Mouse (Mus musculus) heart, embryonic 13.5 days (tissue): ENCODE measurements around the gene Ptgfr. TPM values are rescaled to one million over a fixed set of nuclear protein-coding genes. Genes with fewer than 3 reads are reported as not detected.

Source experiments
- ATAC-seq: fragments of 200-750 bp; cut with Nextera tagmentation; 2 replicates; pipeline ENCODE4 v1.8.0; 2017; ENCODE audit warnings: moderate TSS enrichment; ENCODE audit not compliant: insufficient number of reproducible peaks, low FRiP score, low TSS enrichment; ENCODE audit errors: extremely low read depth
- H3K27ac ChIP-seq: fragments of 300-500 bp; sonication (generic); replicated peaks from 2 replicates; pipeline ENCODE4 v1.5.1; 2015; ENCODE audit warnings: moderate library complexity, mild to moderate bottlenecking, inconsistent platforms
- H3K27me3 ChIP-seq: fragments of 300-500 bp; sonication (generic); replicated peaks from 2 replicates; pipeline ENCODE4 v1.6.1; 2015; ENCODE audit warnings: mild to moderate bottlenecking, inconsistent platforms
- H3K36me3 ChIP-seq: fragments of 300-500 bp; sonication (generic); 2 replicates; pipeline ENCODE4 v1.6.1; 2015; ENCODE audit warnings: mild to moderate bottlenecking, inconsistent platforms
- H3K4me1 ChIP-seq: fragments of 300-500 bp; sonication (generic); 2 replicates; pipeline ENCODE4 v1.6.1; 2015; ENCODE audit warnings: inconsistent platforms
- H3K4me2 ChIP-seq: fragments of 300-500 bp; sonication (generic); 2 replicates; pipeline ENCODE4 v1.6.1; 2015; ENCODE audit warnings: inconsistent platforms, mild to moderate bottlenecking, moderate library complexity
- H3K4me3 ChIP-seq: fragments of 300-500 bp; sonication (generic); 2 replicates; pipeline ENCODE4 v1.5.1; 2015; ENCODE audit warnings: moderate library complexity, mild to moderate bottlenecking, inconsistent platforms
- H3K9ac ChIP-seq: fragments of 300-500 bp; sonication (generic); 2 replicates; pipeline ENCODE4 v1.6.1; 2015; ENCODE audit warnings: inconsistent platforms, mild to moderate bottlenecking, moderate library complexity
- H3K9me3 ChIP-seq: fragments of 300-500 bp; sonication (generic); 2 replicates; pipeline ENCODE4 v1.6.1; 2016; ENCODE audit warnings: inconsistent platforms
- WGBS: fragments of 180-500 bp; shearing (Covaris S2); methylation state at CpG from one replicate; pipeline ENCODE4 v1.1.7; 2015; ENCODE audit warnings: mixed read lengths; 5-methylcytosine and 5-hydroxymethylcytosine counted together
- polyA plus RNA-seq: library from polyadenylated mRNA; unstranded; fragments of >200 nt; fragmentation: Nextera tagmentation; extraction: Ambion mirVana; gene quantifications from 2 replicates; pipeline ENCODE4 v1.2.1, GENCODE M21; 2015

Ptgfr gene
- 1.3 and 1.4 TPM in 2 replicates for polyA plus RNA-seq

DNA sequence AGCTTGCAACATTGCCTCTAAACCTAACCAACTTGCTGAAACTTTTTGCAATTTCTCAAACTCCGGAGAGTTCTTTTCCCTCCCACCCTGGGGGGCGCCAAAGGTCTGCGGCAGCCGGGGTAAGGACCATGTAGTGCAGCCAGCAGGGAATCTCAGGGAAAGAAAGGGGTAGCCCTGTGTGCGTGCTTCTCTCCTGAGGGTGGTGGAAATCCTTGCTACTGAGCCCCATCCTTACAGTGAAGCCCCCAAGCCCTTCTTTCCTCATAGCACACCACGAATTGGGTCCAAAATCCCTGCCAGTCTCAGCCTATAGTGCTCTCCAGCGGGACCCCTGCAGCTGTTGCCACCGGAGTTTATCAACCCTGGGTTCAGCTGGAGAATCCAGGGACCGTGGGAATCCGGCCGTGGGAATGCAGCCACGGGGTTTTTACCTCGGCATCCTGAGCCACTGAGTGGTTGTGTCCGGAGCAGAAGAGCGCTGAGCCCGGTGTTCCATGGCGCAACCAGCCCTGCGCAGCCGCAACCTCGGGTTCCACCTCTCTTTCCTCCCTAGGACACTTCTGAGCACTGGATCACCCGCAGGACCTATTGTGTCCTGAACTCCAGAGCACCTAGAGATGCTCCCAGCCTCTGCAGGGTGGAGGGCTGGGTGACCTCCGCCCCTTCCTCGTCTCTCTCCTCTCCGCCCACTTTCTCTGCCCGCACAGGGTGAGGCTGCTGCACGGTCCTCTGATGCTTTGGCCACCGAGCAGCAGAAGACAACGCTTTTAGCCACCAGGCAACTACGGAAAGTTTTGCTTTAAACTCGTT is at the start of gene Ptgfr:
TSS of gene Ptgfr (minus strand) at position 760 of the 810 bp plus-strand sequence.
- Histone ChIP-seq H3K4me3 (peak within 1 kb of the TSS; percentile 62), H3K4me2 (peak within 1 kb of the TSS; percentile 90), H3K9me3 (no peaks in the 10 kb centered on the region), H3K27me3 (peaks cover 10% of the 10 kb centered on the region; the same call in 1 of the 2 replicates), H3K4me1 (peaks cover 12% of the 10 kb centered on the region; the same call in 1 of the 2 replicates), H3K36me3 (no peaks in the 10 kb centered on the region), H3K27ac (no peak within 1 kb of the TSS), H3K9ac (peak within 1 kb of the TSS; percentile 80)
- under 1% methylated on average over 30 of the region's 30 CpGs for WGBS
- ATAC-seq: peak; percentile 37; the same call in 1 of the 2 replicates

DNA sequence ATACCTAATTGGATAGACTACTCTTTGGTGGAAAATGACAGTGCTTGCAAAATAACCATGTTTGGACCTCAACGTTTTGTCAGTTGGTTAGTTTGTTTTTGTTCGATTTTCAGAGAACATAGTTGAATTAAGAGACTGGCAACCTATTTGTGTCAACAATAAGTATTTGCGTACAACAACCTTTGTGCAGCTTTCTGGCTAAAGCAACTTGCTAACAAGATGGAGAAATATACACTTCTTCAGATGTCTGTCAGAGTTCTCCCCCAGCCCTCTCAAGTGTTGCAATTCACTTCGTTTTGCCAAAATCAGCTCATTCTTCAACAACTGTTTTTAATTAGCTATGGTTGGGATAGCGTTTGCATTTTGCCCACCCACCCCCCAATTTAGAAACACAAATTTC is 46.5 kb upstream of the Ptgfr start:
- Histone ChIP-seq H3K4me2 (no peak overlapping the region), H3K4me3 (no peak overlapping the region), H3K9ac (no peak overlapping the region), H3K36me3 (no peaks in the 10 kb centered on the region), H3K27ac (no peak overlapping the region), H3K4me1 (no peaks in the 10 kb centered on the region), H3K27me3 (no peaks in the 10 kb centered on the region), H3K9me3 (no peaks in the 10 kb centered on the region)
- ATAC-seq: no peak
- WGBS: 58% methylated on average over 5 of the region's 5 CpGs

DNA sequence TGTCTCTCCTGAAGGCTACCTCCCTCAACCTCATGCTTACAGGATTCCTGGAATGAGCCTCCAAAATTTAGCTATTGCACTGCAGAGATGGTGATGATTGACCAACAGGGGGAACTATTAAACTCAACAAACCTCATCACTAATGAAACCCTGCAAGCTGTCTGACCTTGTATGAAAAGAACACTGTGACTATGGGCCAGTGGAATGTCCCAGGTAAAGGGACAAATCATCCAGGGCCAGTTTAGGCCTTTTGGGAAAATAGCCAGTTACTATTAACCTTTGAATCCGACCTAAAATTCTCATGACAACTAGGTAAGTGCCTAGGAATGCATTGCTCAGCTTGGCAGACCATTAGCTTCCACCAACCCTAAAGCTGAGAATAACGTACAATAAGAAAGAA is 42.6 kb upstream of the Ptgfr start:
- no peaks in the 10 kb centered on the region for H3K4me1 ChIP-seq
- H3K9me3 ChIP-seq: no peaks in the 10 kb centered on the region
- ATAC-seq: no peak
- H3K4me2 ChIP-seq: no peak overlapping the region
- H3K27ac ChIP-seq: no peak overlapping the region
- H3K36me3 ChIP-seq: no peaks in the 10 kb centered on the region
- WGBS: 71% methylated on average over 2 of the region's 2 CpGs
- H3K4me3 ChIP-seq: no peak overlapping the region
- H3K9ac ChIP-seq: no peak overlapping the region
- H3K27me3 ChIP-seq: no peaks in the 10 kb centered on the region

DNA sequence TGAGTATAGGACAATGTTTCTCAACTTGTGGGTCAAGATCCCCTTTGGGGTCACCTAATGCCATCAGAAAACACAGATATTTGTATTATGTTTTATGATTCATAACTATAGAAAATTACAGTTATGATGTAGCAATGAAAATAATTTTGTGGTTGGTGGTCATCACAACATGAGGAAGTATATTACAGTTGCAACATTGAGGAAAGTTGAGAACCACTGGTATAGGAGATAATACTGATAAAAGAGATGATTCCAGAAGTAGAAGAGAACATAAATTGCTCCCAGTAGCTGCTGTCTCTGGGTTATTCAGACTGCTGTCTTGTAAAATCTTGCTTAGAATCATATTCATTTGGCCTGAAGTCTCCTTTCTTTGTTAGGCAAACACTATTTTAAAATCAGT is 31.5 kb upstream of the Ptgfr start:
- ATAC-seq: no peak
- Histone ChIP-seq H3K4me2 (no peak overlapping the region), H3K36me3 (no peaks in the 10 kb centered on the region), H3K9ac (no peak overlapping the region), H3K9me3 (no peaks in the 10 kb centered on the region), H3K27me3 (no peaks in the 10 kb centered on the region), H3K4me1 (no peaks in the 10 kb centered on the region), H3K27ac (no peak overlapping the region), H3K4me3 (no peak overlapping the region)

DNA sequence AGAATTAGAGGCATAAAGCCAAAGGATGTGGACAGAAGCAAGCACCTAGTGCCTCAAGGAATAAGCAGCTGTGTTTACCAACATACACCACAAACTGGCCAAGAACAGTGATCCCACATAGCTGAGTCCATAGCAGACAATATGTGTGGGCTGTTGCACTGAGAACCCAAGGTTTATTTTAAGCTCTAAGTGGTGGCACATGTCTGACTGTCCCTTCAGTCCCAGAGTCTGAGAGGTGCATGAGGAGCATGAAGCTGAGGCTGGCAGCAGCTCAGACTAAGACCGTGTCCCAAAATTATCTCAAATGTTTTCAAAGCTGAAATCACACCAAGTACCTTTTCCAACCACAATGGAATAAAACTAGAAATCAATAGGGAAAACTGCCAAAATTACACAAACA is 13.9 kb upstream of the Ptgfr start:
- no peak for ATAC-seq
- 31% methylated on average over 1 of the region's 1 CpGs for WGBS
- H3K27me3 ChIP-seq: no peaks in the 10 kb centered on the region
- H3K36me3 ChIP-seq: no peaks in the 10 kb centered on the region
- no peaks in the 10 kb centered on the region for H3K9me3 ChIP-seq
- no peak overlapping the region for H3K27ac ChIP-seq
- no peak overlapping the region for H3K4me2 ChIP-seq
- H3K4me1 ChIP-seq: peaks cover 27% of the 10 kb centered on the region
- no peak overlapping the region for H3K9ac ChIP-seq
- H3K4me3 ChIP-seq: no peak overlapping the region

DNA sequence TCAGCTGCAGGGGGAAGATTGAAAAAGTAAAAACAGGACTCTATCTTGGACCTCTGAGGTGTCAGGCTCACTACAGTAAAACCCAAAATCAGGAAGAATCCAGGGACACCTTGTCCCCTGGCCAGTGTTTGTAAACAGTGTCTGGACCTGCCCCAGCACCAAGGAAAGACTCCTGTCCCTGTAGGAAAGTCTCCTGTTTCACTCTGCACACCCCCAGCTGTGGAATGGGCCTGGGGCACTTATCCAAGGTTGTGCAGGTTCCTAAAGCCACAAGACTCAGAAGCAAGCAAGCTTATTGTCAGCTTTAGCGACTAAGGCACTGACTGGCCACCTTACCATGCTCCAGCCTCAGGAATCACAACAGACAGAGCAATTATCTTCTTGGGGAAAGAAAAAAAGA is 13.2 kb upstream of the Ptgfr start:
- Histone ChIP-seq H3K27ac (no peak overlapping the region), H3K36me3 (no peaks in the 10 kb centered on the region), H3K27me3 (no peaks in the 10 kb centered on the region), H3K9ac (no peak overlapping the region), H3K9me3 (no peaks in the 10 kb centered on the region), H3K4me2 (no peak overlapping the region), H3K4me3 (no peak overlapping the region), H3K4me1 (peaks cover 20% of the 10 kb centered on the region)
- 70% methylated on average over 1 of the region's 1 CpGs for WGBS
- no peak for ATAC-seq

DNA sequence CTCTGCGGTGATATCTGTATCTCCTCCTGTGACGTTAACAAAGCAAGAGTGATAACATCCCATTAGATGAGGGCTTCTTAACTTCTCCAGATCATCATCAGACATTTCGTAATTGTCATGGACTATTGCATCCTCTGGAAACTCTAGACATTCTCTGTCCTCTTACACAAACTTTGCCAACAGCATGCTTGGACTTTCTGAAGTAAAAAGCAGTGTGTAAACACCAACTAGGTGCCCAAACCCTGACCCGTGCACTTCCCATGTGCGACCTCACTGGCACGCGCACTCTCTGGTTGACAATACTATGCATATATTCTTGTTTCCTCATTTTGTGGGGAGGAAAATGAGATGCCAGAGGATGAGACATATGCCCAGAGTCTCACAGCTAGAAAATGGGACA is 8.9 kb upstream of the Ptgfr start:
- Histone ChIP-seq H3K4me2 (no peak overlapping the region), H3K9ac (no peak overlapping the region), H3K9me3 (no peaks in the 10 kb centered on the region), H3K36me3 (no peaks in the 10 kb centered on the region), H3K4me1 (peaks cover 9% of the 10 kb centered on the region), H3K27me3 (no peaks in the 10 kb centered on the region), H3K4me3 (no peak overlapping the region), H3K27ac (no peak overlapping the region)
- 70% methylated on average over 7 of the region's 7 CpGs for WGBS
- no peak for ATAC-seq

DNA sequence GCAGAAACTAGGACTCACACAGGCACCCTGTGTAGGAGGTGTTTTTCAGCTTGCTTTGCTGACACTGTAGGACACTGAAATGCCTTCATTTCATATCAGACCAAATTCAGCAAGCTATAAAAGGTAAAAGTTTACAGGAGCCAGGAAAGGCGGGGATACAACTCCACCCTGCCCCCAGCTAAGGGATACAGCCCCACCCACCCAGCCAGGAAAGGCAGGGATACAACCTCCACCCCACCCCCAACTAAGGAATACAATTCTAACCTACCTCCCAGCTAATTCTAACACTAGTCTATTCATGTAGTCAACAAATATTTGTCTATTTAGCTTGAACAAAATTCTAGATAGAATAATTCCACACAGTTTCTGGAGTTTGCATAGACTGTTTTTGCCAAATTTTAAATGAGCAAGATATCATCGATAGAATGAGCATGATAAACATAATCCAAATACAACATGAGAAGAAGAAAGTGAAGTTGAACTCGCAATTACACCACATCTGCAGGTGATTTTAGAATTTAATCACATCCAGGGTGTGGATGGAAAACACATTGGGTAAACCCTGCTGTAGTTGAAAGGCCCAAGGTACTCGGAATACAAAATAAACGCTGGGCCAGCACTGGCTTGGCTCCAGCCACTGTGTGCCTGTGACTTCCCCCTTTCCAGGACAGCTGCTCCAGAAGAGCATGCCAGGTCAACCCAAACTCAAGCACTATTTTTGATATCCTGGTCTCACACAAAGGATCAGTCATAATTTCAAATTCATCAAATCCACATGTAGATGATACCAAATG is 7.1 kb upstream of the Ptgfr start:
- Histone ChIP-seq H3K36me3 (no peaks in the 10 kb centered on the region), H3K9me3 (no peaks in the 10 kb centered on the region), H3K4me3 (no peak overlapping the region), H3K27ac (no peak overlapping the region), H3K4me2 (no peak overlapping the region), H3K4me1 (no peaks in the 10 kb centered on the region), H3K9ac (no peak overlapping the region), H3K27me3 (no peaks in the 10 kb centered on the region)
- ATAC-seq: no peak
- 62% methylated on average over 5 of the region's 5 CpGs for WGBS

DNA sequence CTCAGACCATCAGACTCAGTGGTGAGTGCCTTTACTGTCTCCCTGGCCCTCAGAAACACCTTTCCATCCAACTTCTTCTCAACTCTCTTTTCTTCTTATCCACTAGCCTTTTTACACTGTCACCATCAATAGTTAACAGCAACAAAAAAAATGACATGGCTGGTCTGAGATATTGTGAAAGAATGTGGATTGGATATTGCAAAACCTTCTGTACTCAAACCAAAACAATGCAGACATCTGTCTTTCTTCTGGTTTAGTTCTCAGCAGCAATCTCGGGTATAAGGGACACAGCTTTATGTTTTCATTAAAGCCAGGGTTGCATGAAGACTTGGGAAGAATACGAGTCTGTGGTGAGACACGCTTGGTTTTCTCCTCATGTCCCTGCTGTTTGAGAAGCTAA is 3.3 kb upstream of the Ptgfr start:
- no peaks in the 10 kb centered on the region for H3K36me3 ChIP-seq
- H3K4me2 ChIP-seq: no peak overlapping the region
- no peak overlapping the region for H3K27ac ChIP-seq
- 0 out of 2 replicates have a peak, but pooled peaks cover 4% of the 10 kb centered on the region for H3K27me3 ChIP-seq
- WGBS: 79% methylated on average over 3 of the region's 3 CpGs
- no peak overlapping the region for H3K4me3 ChIP-seq
- peaks cover 9% of the 10 kb centered on the region; the same call in 1 of the 2 replicates for H3K4me1 ChIP-seq
- no peaks in the 10 kb centered on the region for H3K9me3 ChIP-seq
- ATAC-seq: no peak
- no peak overlapping the region for H3K9ac ChIP-seq

DNA sequence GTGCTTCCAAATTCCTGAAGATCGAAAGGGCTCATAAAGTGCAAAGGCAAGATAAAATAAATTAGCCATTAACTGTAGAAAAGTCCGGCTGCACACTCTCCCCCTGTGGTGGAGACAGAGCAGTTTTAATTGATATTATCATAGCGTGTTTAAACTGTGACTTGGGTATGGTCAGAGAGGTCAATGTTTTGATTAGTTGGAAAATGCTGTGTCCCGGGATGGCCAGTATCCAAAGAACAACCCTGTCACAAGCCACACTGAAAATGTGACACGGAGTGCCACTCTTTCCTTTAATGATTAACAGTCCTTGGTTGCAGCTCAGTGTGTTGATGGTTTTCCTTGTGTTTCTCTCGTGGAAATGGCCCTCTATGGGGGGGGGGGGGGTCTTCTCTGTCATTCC is 942 bp upstream of the Ptgfr start:
- H3K4me3 ChIP-seq: no peak overlapping the region

DNA sequence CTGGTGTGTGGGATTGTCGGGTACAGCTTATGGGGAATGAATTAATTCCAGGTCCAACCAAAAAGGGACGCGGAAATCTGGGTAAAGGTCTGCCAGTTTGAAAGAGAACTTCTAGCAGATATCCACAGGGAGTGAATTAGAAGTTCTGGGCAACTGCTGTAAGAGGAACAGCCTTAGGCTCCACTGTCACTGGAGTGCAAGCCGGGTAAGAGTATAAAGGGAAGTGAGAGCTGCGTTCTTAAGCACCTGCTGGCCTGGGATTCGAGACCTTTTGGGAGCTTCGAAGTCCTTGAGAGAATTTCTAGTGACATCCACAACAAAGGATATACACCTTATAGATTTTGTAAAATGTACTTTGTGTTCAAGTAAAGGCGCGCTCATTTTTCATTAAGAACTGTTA is 319 bp upstream of the Ptgfr start:
- Histone ChIP-seq H3K4me1 (peaks cover 12% of the 10 kb centered on the region; the same call in 1 of the 2 replicates), H3K36me3 (no peaks in the 10 kb centered on the region), H3K4me2 (peak overlapping the region; percentile 90), H3K27me3 (peaks cover 10% of the 10 kb centered on the region; the same call in 1 of the 2 replicates), H3K27ac (no peak overlapping the region), H3K4me3 (peak overlapping the region; percentile 62), H3K9me3 (no peaks in the 10 kb centered on the region), H3K9ac (peak overlapping the region; percentile 80)
- no peak for ATAC-seq
- 53% methylated on average over 9 of the region's 9 CpGs for WGBS

More for the DNA sequence above, 942 bp upstream of the Ptgfr start:
- H3K9ac ChIP-seq: no peak overlapping the region
- no peaks in the 10 kb centered on the region for H3K36me3 ChIP-seq
- no peaks in the 10 kb centered on the region for H3K9me3 ChIP-seq
- peaks cover 10% of the 10 kb centered on the region; the same call in 1 of the 2 replicates for H3K27me3 ChIP-seq
- no peak overlapping the region for H3K4me2 ChIP-seq
- peaks cover 12% of the 10 kb centered on the region; the same call in 1 of the 2 replicates for H3K4me1 ChIP-seq
- no peak for ATAC-seq
- whole genome bisulfite sequencing: 49% methylated on average over 6 of the region's 6 CpGs
- no peak overlapping the region for H3K27ac ChIP-seq
